11 mouse cellular contexts compared by ENCODE assay signal in the genomic region with DNA sequence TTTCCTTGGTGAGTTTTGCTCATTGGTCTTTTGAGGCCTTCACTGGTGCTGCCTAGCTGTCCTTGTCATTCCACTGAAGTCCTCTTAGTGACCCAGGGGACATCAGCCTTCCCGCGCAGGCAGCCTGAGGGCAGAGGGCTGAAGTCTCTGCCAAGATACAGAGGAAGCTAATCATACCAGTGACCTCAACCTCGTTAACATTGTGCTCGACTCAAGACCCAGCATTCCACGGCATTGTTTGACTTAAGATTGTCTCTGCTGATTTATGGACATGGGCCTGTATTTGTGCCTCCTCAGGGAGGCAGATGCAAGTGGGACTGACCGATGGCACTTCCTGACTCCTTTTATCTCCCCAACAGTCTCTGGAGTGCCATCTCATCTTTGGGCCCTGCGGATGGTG. TPM values are rescaled to one million over a fixed set of nuclear protein-coding genes. Genes with fewer than 3 reads are reported as not detected.
DNase-seq lines count a peak whose midpoint lies in the region; ATAC-seq and TF ChIP-seq lines count a peak whose summit lies in the region.
"Had no signal": no experiment of that assay in that cellular context is flagged by ENCODE, and none has a peak within 500 bp of the region (broad histone marks: within the 10 kb centered on the region; RNA-seq: fewer than 3 reads in every experiment).

No protein-coding gene starts in this region.

- peak; percentile 43 for DNase-seq in neural tube, embryonic 10.5 days (ENCODE audit: extremely low spot score, low spot score)
- DNase-seq in kidney, postnatal 10 days: peak; percentile 77
- DNase-seq in spleen, adult 18-20 months: no peak
- DNase-seq in layer of hippocampus, adult 18-20 months (ENCODE audit: low spot score in 2 of 2): no peak
- DNase-seq: thymus, postnatal 14 days had no signal

- H3K27me3 ChIP-seq in neural tube, embryonic 15.5 days (replicated peaks): peaks cover 76% of the 10 kb centered on the region
- H3K27me3 ChIP-seq in heart, embryonic 11.5 days (ENCODE audit: control insufficient read depth, insufficient read depth, low read length): 0 out of 2 replicates have a peak, but pooled peaks cover 2% of the 10 kb centered on the region
- no peaks in the 10 kb centered on the region for H3K27me3 ChIP-seq in myocyte (ENCODE audit: control insufficient read depth, insufficient read depth, insufficient read length)
- H3K27me3 ChIP-seq in intestine, postnatal 0 days (replicated peaks; ENCODE audit: control insufficient read depth, insufficient read depth, low read length): no peaks in the 10 kb centered on the region
- H3K27me3 ChIP-seq: limb, embryonic 12.5 days had no signal

- H3K4me2 ChIP-seq in neural tube, embryonic 15.5 days: no peak overlapping the region
- H3K4me2 ChIP-seq in heart, embryonic 11.5 days: no peak overlapping the region
- H3K4me2 ChIP-seq in myocyte (ENCODE audit: low read depth): peak overlapping the region; percentile 74
- H3K4me2 ChIP-seq in intestine, postnatal 0 days (replicated peaks; ENCODE audit: low read depth): no peak overlapping the region
- H3K4me2 ChIP-seq: limb, embryonic 12.5 days had no signal

- 17% methylated on average over 7 of the region's 7 CpGs for WGBS in neural tube, embryonic 15.5 days
- WGBS in heart, embryonic 11.5 days (ENCODE audit: insufficient replicate concordance): 29% methylated on average over 7 of the region's 7 CpGs
- 57% methylated on average over 7 of the region's 7 CpGs for WGBS in intestine, postnatal 0 days

- H3K9ac ChIP-seq in neural tube, embryonic 15.5 days (replicated peaks): no peak overlapping the region
- H3K9ac ChIP-seq in heart, embryonic 11.5 days (ENCODE audit: low read depth, low read length): no peak overlapping the region
- no peak overlapping the region for H3K9ac ChIP-seq in intestine, postnatal 0 days (ENCODE audit: low read depth, low read length)

- H3K27ac ChIP-seq in neural tube, embryonic 15.5 days (replicated peaks): no peak overlapping the region
- peak overlapping the region; percentile 7; the same call in 1 of the 2 replicates for H3K27ac ChIP-seq in heart, embryonic 11.5 days (ENCODE audit: low read depth, low read length)
- no peak overlapping the region for H3K27ac ChIP-seq in intestine, postnatal 0 days (ENCODE audit: low read depth, low read length)

- H3K36me3 ChIP-seq in neural tube, embryonic 15.5 days: no peaks in the 10 kb centered on the region
- no peaks in the 10 kb centered on the region for H3K36me3 ChIP-seq in heart, embryonic 11.5 days (ENCODE audit: control insufficient read depth, insufficient read depth, low read length)
- no peaks in the 10 kb centered on the region for H3K36me3 ChIP-seq in myocyte (ENCODE audit: control insufficient read depth, insufficient read depth)
- no peaks in the 10 kb centered on the region for H3K36me3 ChIP-seq in intestine, postnatal 0 days (ENCODE audit: control insufficient read depth, insufficient read depth)
- H3K36me3 ChIP-seq: limb, embryonic 12.5 days had no signal

- no peak overlapping the region for H3ac ChIP-seq in myocyte (ENCODE audit: control insufficient read depth, insufficient read length)

- no peak for TF ChIP-seq CTCF in intestine, postnatal 0 days (IDR thresholded peaks at IDR 0.05; ENCODE audit: low read depth)

- H3K4me3 ChIP-seq in neural tube, embryonic 15.5 days (replicated peaks): no peak overlapping the region
- H3K4me3 ChIP-seq in heart, embryonic 11.5 days (ENCODE audit: low read depth, low read length): no peak overlapping the region
- no peak overlapping the region for H3K4me3 ChIP-seq in myocyte
- no peak overlapping the region for H3K4me3 ChIP-seq in intestine, postnatal 0 days (ENCODE audit: low read depth, low read length)
- H3K4me3 ChIP-seq: limb, embryonic 12.5 days had no signal

- H3K4me1 ChIP-seq in neural tube, embryonic 15.5 days: peaks cover 28% of the 10 kb centered on the region
- H3K4me1 ChIP-seq in heart, embryonic 11.5 days (ENCODE audit: control insufficient read depth, insufficient read depth, low read length): peaks cover 57% of the 10 kb centered on the region
- peaks cover 13% of the 10 kb centered on the region; the same call in 1 of the 2 replicates for H3K4me1 ChIP-seq in intestine, postnatal 0 days (replicated peaks; ENCODE audit: control insufficient read depth, insufficient read depth, low read length)

- no peak for ATAC-seq in neural tube, embryonic 15.5 days (ENCODE audit: low FRiP score)
- no peak for ATAC-seq in heart, embryonic 11.5 days (replicated peaks; ENCODE audit: insufficient number of reproducible peaks, low FRiP score, low TSS enrichment)
- no peak for ATAC-seq in intestine, postnatal 0 days
- ATAC-seq: midbrain, embryonic 16.5 days had no signal

- TF ChIP-seq POLR2A in myocyte (IDR thresholded peaks at IDR 0.05; ENCODE audit: insufficient read length, low read depth): no peak

- peaks cover 95% of the 10 kb centered on the region for H3K79me2 ChIP-seq in myocyte (ENCODE audit: control insufficient read depth, insufficient read depth)

- H3K9me3 ChIP-seq in neural tube, embryonic 15.5 days (replicated peaks): no peaks in the 10 kb centered on the region
- peaks cover 2% of the 10 kb centered on the region; the same call in 1 of the 2 replicates for H3K9me3 ChIP-seq in heart, embryonic 11.5 days (replicated peaks; ENCODE audit: control insufficient read depth, low read length)
- H3K9me3 ChIP-seq in intestine, postnatal 0 days (ENCODE audit: control insufficient read depth): no peaks in the 10 kb centered on the region
- H3K9me3 ChIP-seq: limb, embryonic 12.5 days had no signal

TF ChIP-seq in myocyte, 11 proteins besides CTCF, POLR2A, EP300 and RAD21:
- TF ChIP-seq CEBPB (IDR thresholded peaks at IDR 0.05; ENCODE audit: insufficient read depth, poor library complexity, severe bottlenecking) (no peak), E2F4 (IDR thresholded peaks at IDR 0.05; ENCODE audit: insufficient read depth) (no peak), MYOG (IDR thresholded peaks at IDR 0.05; ENCODE audit: control insufficient read depth in 1 of 3, insufficient read depth in 1 of 3, insufficient read length in 2 of 3, low read depth in 2 of 3) (no peak), SRF (IDR thresholded peaks at IDR 0.05; ENCODE audit: control insufficient read depth, insufficient read length, low read depth) (no peak), TCF3 (IDR thresholded peaks at IDR 0.05; ENCODE audit: insufficient read length, low read depth) (no peak), MAX (IDR thresholded peaks at IDR 0.05; ENCODE audit: low read depth) (no peak), MYOD1 (IDR thresholded peaks at IDR 0.05; ENCODE audit: control insufficient read depth in 1 of 3, insufficient read length in 2 of 3, low read depth in 2 of 3) (peak in 1 of 3 experiments; percentile 6), TCF12 (IDR thresholded peaks at IDR 0.05; ENCODE audit: insufficient read depth, poor library complexity, severe bottlenecking) (no peak), POLR2AphosphoS2 (IDR thresholded peaks at IDR 0.05; ENCODE audit: insufficient read length, low read depth) (no peak)

RNA-seq across cellular contexts. Expression of gene Lhfpl2, which starts 7.0 kb away (rescaled TPM):
- 18.2 and 19.4 TPM in 2 replicates for polyA plus RNA-seq in neural tube, embryonic 15.5 days (2015; fragmentation: Nextera tagmentation; extraction: Ambion mirVana)
- polyA plus RNA-seq in heart, embryonic 11.5 days (2014; fragmentation: Nextera tagmentation; extraction: Ambion mirVana): 18.5 and 24.8 TPM in 2 replicates
- polyA plus RNA-seq in myocyte (2012; fragmentation: generic; extraction: Trizol): 35.7 TPM
- 10.2 and 10.9 TPM in 2 replicates for polyA plus RNA-seq in intestine, postnatal 0 days (2015; fragmentation: Nextera tagmentation; extraction: Ambion mirVana)
- 10 to 100 TPM; 25.2 to 27.3 TPM for total RNA-seq in layer of hippocampus, adult 18-20 months (2021)

Comparison
In these comparisons a context has a peak if more than half of its experiments do, and no peak if none do; other contexts are left out.
1. DNase-seq: peak in neural tube, embryonic 10.5 days (single experiment) and kidney, postnatal 10 days (single experiment); none in spleen, adult 18-20 months (0 of 2) and layer of hippocampus, adult 18-20 months (0 of 2).